Mouse (Mus musculus): ENCODE results near the gene Vmn1r234.
"Not testable (repeated sequence)": the region's sequence is repeated elsewhere in the genome, so short reads cannot be mapped to it uniquely, and the experiment has no call there.

The Vmn1r234 gene

DNA sequence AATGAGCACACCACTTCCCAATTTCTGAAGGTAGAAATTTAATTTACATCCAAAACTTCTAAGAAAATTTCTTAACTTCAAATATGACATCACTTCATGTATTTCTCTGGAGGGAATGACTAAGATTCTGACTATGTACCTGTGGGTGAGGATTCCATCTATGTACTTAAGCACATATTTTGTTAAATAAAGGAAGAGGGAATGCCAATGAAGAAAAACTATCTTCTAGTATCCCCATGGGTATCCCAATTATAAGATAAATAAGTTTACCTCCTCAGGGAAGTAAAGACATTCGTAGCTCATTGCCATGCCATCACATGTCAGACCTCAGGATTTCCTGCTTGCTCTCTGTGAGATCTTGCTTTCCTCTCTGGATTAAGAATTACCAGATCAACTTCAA lies at the start of gene Vmn1r234:
Vmn1r234 (plus strand) TSS at position 301 of the 400 bp plus-strand sequence.
- no peak for DNase-seq (ENCODE audit: low spot score in 2 of 2)

DNA sequence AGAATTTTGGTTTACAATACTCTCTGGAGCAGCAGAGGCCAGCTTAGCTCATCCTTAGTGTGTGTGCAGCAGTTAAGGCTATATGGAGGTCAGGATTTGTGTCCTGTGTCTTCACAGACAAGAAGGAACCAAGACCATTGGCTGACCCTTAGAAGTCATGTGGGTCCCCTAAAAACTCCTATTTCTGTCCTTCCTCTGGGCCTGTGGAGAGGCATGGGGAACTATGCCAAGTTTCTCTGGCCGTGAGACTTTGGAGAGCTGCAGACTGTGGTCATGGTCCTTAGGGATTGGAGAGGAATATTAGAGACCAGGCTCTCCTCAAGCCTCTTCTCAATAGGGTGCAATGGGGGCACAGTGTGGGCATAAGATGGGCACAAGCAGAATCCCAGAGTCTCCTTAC lies 14.8 kb upstream of the Vmn1r234 start:
- not testable (repeated sequence) for DNase-seq (ENCODE audit: low spot score in 2 of 2)

DNA sequence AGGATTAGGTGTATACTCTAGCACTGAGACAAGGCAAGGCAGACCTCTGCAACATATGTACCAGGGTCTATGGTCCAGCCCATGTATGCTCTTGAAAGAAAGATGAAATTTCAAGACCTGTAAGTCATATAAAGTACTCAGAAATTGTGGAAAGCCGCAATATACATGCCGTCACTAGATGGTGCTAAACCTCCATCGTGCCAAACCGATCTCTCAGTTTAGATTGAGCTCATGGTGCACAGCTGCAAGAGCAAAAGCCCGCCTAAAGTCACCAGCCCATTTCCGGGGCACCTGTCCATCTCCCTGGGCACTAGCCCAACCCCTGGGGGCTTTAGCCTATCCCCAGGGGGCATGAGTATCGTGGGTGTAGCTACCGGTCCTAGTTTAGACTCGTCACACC lies 5.8 kb downstream of the Vmn1r234 start:
- peak; percentile 4 to 42 for DNase-seq (ENCODE audit: low spot score in 2 of 2)

DNA sequence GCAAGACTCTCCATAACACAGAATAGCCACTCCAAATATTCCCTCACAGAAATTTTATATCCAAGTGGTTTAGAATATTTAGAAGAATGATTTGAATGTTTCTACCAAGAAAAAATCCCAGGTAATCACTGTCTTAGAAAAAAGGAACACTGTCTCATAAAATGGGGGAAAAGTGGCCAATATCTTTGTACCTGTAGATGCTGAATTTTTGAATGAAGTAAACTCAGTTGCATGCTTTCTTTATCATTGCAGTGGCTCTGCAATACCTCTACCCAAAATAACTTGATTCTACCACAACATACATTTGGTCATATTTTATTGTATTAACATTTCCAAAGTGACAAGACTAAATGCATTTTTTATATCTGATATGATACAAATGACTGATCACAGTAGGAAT lies 30.2 kb downstream of the Vmn1r234 start, which contains the start of gene Vmn1r235:
Vmn1r235 (plus strand) TSS at position 301 of the 400 bp plus-strand sequence.
- DNase-seq (ENCODE audit: low spot score in 2 of 2): no peak

DNA sequence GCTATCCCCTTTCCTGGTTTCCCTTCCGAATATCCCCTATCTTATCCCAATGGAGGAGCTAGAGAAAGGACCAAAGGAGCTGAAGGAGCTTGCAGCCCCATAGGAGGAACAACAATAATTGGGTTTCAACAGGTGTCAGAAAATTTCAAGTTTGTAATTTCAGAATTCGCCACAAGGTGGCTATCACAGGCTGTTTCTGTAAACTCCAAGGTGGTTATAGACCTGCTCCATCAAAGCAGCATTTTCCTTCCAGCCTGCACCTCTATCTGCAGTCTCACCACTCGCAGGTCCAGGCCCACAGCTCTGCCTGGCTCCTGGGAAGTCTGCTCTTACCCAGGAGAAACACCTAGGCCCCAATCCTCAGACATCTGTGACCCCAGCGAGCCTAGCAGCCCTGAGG lies 46.2 kb downstream of the Vmn1r234 start:
- DNase-seq (ENCODE audit: low spot score in 2 of 2): peak in 1 of 2 experiments; percentile 29

DNA sequence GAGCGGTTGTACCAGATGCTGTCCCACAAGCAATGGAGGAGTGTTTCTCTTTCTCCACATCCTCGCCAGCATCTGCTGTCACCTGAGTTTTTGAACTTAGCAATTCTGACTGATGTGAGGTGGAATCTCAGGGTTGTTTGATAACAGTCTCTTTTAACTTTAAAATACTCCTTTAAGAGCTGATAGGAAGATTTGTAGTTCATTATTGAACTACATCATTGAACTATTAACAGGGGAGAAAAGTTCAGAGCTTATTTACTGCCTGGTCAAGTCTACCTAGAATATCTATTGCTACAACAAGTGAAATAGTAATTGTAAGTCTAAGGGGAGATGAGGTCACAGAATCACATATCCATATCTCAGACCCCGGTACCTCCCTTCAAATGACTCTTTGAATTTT lies 56.8 kb downstream of the Vmn1r234 start, which contains the start of gene Vmn1r236:
Vmn1r236 (plus strand) TSS at position 301 of the 400 bp plus-strand sequence.
- DNase-seq (ENCODE audit: low spot score in 2 of 2): no peak

DNA sequence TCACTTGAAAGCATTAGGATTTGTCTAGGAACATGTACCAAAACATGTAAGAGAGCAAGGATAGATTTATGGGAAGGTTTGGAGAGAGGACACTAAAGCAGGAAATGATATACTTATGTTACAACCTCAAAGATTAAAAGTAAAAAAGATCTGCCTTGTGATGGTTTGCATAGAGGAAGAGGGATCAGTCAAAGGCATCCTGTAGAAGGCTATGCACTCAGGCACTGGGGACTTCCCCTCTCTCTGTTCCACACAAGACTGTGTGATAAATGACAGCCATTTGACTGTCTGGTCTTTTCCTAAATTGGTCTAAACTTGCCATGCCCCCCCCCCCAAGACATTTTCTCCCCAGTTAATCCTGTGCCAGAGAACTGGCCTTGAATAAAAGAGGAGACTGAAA lies 58.5 kb downstream of the Vmn1r234 start:
- DNase-seq (ENCODE audit: low spot score in 2 of 2): no peak
